Mouse (Mus musculus) intestine, embryonic 15.5 days (tissue): ENCODE measurements around the gene Ifit3b. TPM values are rescaled to one million over a fixed set of nuclear protein-coding genes. Genes with fewer than 3 reads are reported as not detected.

Experiments
- ATAC-seq: fragments of 200-750 bp; cut with Nextera tagmentation; 2 replicates; pipeline ENCODE4 v1.8.0; 2017; ENCODE audit warnings: moderate TSS enrichment, moderate library complexity
- H3K27ac ChIP-seq: fragments of 300-500 bp; sonication (generic); 2 replicates; pipeline ENCODE4 v1.5.1; 2015; ENCODE audit warnings: mild to moderate bottlenecking, inconsistent platforms
- H3K27me3 ChIP-seq: fragments of 300-500 bp; sonication (generic); replicated peaks from 2 replicates; pipeline ENCODE4 v1.6.1; 2015; ENCODE audit warnings: inconsistent platforms
- H3K36me3 ChIP-seq: fragments of 300-500 bp; sonication (generic); 2 replicates; pipeline ENCODE4 v1.6.1; 2015; ENCODE audit warnings: inconsistent platforms
- H3K4me1 ChIP-seq: fragments of 300-500 bp; sonication (generic); replicated peaks from 2 replicates; pipeline ENCODE4 v1.6.1; 2015; ENCODE audit warnings: inconsistent platforms
- H3K4me2 ChIP-seq: fragments of 300-500 bp; sonication (generic); replicated peaks from 2 replicates; pipeline ENCODE4 v1.6.1; 2015; ENCODE audit warnings: mild to moderate bottlenecking, inconsistent platforms
- H3K4me3 ChIP-seq: fragments of 300-500 bp; sonication (generic); replicated peaks from 2 replicates; pipeline ENCODE4 v1.5.1; 2015; ENCODE audit warnings: inconsistent platforms
- H3K9ac ChIP-seq: fragments of 300-500 bp; sonication (generic); 2 replicates; pipeline ENCODE4 v1.6.1; 2015; ENCODE audit warnings: inconsistent platforms
- H3K9me3 ChIP-seq: fragments of 300-500 bp; sonication (generic); 2 replicates; pipeline ENCODE4 v1.6.1; 2016; ENCODE audit warnings: inconsistent platforms
- WGBS: fragments of 180-500 bp; shearing (Covaris S2); methylation state at CpG from one replicate; pipeline ENCODE4 v1.1.7; 2015; 5-methylcytosine and 5-hydroxymethylcytosine counted together
- polyA plus RNA-seq: library from polyadenylated mRNA; unstranded; fragments of >200 nt; fragmentation: Nextera tagmentation; extraction: Ambion mirVana; gene quantifications from 2 replicates; pipeline ENCODE4 v1.2.1, GENCODE M21; 2015

Ifit3b gene
- polyA plus RNA-seq, 1 experiment from 2014 or later, result 0.29 TPM

DNA sequence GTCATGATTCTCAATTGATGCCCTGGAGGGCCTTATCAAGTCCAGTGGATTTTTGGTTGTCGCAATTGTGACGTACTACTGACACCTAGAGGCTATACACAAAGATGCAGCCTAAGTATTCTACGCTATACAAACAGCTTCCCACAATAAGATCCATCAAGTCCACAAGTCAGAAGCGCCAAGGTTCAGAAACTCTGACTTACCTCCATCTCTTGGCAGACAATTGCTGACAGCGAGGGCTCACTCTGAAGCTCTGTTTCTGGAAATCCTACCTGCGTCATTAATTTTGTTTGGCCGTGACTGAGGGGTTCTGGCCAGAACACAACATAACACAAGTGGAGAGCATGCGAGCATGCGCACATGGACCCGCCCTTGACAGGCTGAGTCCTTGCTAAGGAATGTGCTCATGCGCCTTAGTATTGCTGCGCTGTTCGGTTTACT is 54.3 kb downstream of the Ifit3b start:
- Histone ChIP-seq H3K4me2 (peak overlapping the region; percentile 67), H3K36me3 (no peaks in the 10 kb centered on the region), H3K9ac (no peak overlapping the region), H3K27me3 (no peaks in the 10 kb centered on the region), H3K4me1 (no peaks in the 10 kb centered on the region; the same call in 1 of the 2 replicates), H3K4me3 (peak overlapping the region; percentile 30), H3K27ac (no peak overlapping the region), H3K9me3 (no peaks in the 10 kb centered on the region)
- ATAC-seq, result peak; percentile 94
- WGBS, result 11% methylated on average over 13 of the region's 13 CpGs

DNA sequence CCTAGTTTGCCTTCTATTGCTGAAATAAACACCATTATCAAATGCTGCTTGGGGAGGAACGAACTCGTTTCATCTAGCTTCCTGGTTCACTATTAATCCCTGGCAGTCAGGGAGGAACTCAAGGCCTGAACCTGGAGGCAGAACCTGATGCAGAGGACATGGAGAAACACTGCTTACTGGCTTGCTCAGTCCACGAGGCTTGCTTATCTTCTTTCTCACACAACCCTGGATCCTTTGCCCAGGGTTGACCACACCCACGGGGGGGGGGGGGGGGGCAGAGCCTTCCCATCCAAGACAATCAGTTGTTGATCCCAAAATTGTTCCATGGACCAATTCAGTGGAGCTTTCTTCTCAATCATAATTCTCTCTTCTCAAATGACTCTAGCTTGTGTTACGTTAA is 55.0 kb downstream of the Ifit3b start:
- Histone ChIP-seq H3K27me3 (no peaks in the 10 kb centered on the region), H3K9me3 (no peaks in the 10 kb centered on the region), H3K4me1 (no peaks in the 10 kb centered on the region; the same call in 1 of the 2 replicates), H3K9ac (no peak overlapping the region), H3K4me2 (no peak overlapping the region), H3K4me3 (no peak overlapping the region), H3K36me3 (no peaks in the 10 kb centered on the region), H3K27ac (no peak overlapping the region)
- ATAC-seq, result no peak
- WGBS, result 45% methylated on average over 5 of the region's 5 CpGs

Other genes with a start within 250 kb of the Ifit3b start
- gene Ch25h, start 132.8 kb upstream of the Ifit3b start, polyA plus RNA-seq, result 3.2 and 4.2 TPM in 2 replicates
- 30.7 and 34.9 TPM in 2 replicates for gene Lipa, start 80.5 kb upstream of the Ifit3b start, polyA plus RNA-seq
- 6.3 and 6.7 TPM in 2 replicates for gene Ifit2, start 57.3 kb upstream of the Ifit3b start, polyA plus RNA-seq
- 0.81 and 1.5 TPM in 2 replicates for gene Ifit3, start 24.4 kb upstream of the Ifit3b start, polyA plus RNA-seq
- gene Ifit1bl1, start 6.0 kb upstream of the Ifit3b start, polyA plus RNA-seq, result 0.53 and 0.59 TPM in 2 replicates
- gene Ifit1bl2, start 32.8 kb downstream of the Ifit3b start, polyA plus RNA-seq, result 7.3 and 9.7 TPM in 2 replicates
- 7.9 and 9.1 TPM in 2 replicates for gene Ifit1, start 32.9 kb downstream of the Ifit3b start, polyA plus RNA-seq
- gene Slc16a12, start 139.3 kb downstream of the Ifit3b start, polyA plus RNA-seq, result 6.9 and 8.5 TPM in 2 replicates